Mouse (Mus musculus) forebrain, embryonic 10.5 days (tissue): ENCODE measurements at regions not wholly inside any gene's neighbourhood (a gene's known extent, or its start where the extent isn't known, plus 50 kb on each side); places are given as distances from the start of the nearest gene placed in this dataset.

Experiments used
- DNase-seq: peaks from one replicate; pipeline ENCODE4 v3.0.0-alpha.2; 2017; ENCODE audit warnings: low spot score; ENCODE audit errors: extremely low spot score
- H3K27ac ChIP-seq: fragments of 300-500 bp; sonication (generic); 2 replicates; pipeline ENCODE4 v1.5.1; 2016; ENCODE audit warnings: mild to moderate bottlenecking
- H3K27me3 ChIP-seq: fragments of 300-500 bp; sonication (generic); 2 replicates; pipeline ENCODE4 v1.6.1; 2016; ENCODE audit warnings: mild to moderate bottlenecking; ENCODE audit not compliant: poor library complexity, severe bottlenecking
- H3K36me3 ChIP-seq: fragments of 300-500 bp; sonication (generic); replicated peaks from 2 replicates; pipeline ENCODE4 v1.6.1; 2016; ENCODE audit warnings: mild to moderate bottlenecking, moderate library complexity
- H3K4me1 ChIP-seq: fragments of 300-500 bp; sonication (generic); 2 replicates; pipeline ENCODE4 v1.6.1; 2016
- H3K4me3 ChIP-seq: fragments of 300-500 bp; sonication (generic); 2 replicates; pipeline ENCODE4 v1.5.1; 2016; ENCODE audit warnings: mild to moderate bottlenecking, moderate library complexity
- H3K9me3 ChIP-seq: fragments of 300-500 bp; sonication (generic); 2 replicates; pipeline ENCODE4 v1.6.1; 2016; ENCODE audit warnings: mild to moderate bottlenecking, moderate library complexity
- WGBS: fragments of 180-500 bp; shearing (Covaris S2); methylation state at CpG from one replicate; pipeline ENCODE4 v1.1.7; 2016; 5-methylcytosine and 5-hydroxymethylcytosine counted together

DNA sequence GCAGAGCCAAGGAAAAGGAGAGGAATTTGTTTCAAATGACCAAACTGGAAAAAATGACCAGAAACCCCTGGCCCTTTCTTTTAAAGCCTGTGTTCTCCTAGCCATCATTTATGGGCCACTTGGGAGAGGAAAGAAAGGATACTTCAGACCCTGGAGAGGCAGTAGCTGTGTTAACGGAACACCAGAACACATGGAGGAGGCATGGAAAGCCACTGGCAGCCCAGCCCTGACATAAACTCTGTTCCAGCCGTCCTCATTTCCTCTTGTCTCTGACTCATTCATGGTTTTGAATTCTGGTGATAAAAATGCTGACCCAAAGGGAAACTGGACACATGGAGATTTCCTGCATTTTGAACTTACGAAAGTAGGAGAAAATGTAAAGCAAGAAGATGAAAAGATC, 295.9 kb downstream of the Fat4 start:
- Histone ChIP-seq H3K4me1 (no peaks in the 10 kb centered on the region), H3K36me3 (no peaks in the 10 kb centered on the region), H3K9me3 (peaks cover 22% of the 10 kb centered on the region; the same call in 1 of the 2 replicates), H3K27me3 (no peaks in the 10 kb centered on the region), H3K4me3 (no peak overlapping the region), H3K27ac (no peak overlapping the region)
- no peak for DNase-seq
- 85% methylated on average over 3 of the region's 3 CpGs for WGBS

DNA sequence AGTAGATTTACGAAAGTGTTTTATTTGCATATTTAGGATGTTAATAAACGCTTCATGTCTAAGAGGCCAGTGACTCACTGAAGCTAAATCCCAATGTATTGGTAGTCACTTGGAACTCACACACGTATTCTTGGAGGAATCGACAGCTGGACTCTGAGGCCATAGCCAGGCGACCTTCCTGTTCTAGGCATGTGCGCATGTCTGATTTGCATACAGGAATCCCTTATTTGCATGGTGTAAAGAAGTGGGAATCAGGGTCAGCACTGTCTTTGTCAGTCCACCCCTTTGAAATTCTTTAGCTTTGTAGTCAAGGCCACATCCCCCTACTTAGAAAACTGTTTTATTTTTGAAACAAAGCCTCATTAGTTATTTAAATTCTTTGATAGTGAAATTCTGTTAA, 308.4 kb downstream of the Fat4 start:
- Histone ChIP-seq H3K36me3 (no peaks in the 10 kb centered on the region), H3K27ac (no peak overlapping the region), H3K4me3 (no peak overlapping the region), H3K9me3 (no peaks in the 10 kb centered on the region), H3K27me3 (no peaks in the 10 kb centered on the region), H3K4me1 (no peaks in the 10 kb centered on the region)
- WGBS, result 90% methylated on average over 6 of the region's 6 CpGs
- DNase-seq, result no peak

GRCm38 (mm10) chr3:39202662-39203061, 315.9 kb downstream of the Fat4 start:
- Histone ChIP-seq H3K9me3 (no peaks in the 10 kb centered on the region; the same call in 1 of the 2 replicates), H3K27me3 (no peaks in the 10 kb centered on the region), H3K27ac (no peak overlapping the region), H3K36me3 (no peaks in the 10 kb centered on the region), H3K4me1 (no peaks in the 10 kb centered on the region), H3K4me3 (no peak overlapping the region)
- no peak for DNase-seq
- 72% methylated on average over 7 of the region's 7 CpGs for WGBS

GRCm38 (mm10) chr3:39208651-39209050, 321.9 kb downstream of the Fat4 start:
- Histone ChIP-seq H3K4me3 (no peak overlapping the region), H3K27me3 (no peaks in the 10 kb centered on the region), H3K27ac (no peak overlapping the region), H3K36me3 (no peaks in the 10 kb centered on the region), H3K4me1 (no peaks in the 10 kb centered on the region), H3K9me3 (no peaks in the 10 kb centered on the region)
- 95% methylated on average over 1 of the region's 1 CpGs for WGBS
- no peak for DNase-seq

DNA sequence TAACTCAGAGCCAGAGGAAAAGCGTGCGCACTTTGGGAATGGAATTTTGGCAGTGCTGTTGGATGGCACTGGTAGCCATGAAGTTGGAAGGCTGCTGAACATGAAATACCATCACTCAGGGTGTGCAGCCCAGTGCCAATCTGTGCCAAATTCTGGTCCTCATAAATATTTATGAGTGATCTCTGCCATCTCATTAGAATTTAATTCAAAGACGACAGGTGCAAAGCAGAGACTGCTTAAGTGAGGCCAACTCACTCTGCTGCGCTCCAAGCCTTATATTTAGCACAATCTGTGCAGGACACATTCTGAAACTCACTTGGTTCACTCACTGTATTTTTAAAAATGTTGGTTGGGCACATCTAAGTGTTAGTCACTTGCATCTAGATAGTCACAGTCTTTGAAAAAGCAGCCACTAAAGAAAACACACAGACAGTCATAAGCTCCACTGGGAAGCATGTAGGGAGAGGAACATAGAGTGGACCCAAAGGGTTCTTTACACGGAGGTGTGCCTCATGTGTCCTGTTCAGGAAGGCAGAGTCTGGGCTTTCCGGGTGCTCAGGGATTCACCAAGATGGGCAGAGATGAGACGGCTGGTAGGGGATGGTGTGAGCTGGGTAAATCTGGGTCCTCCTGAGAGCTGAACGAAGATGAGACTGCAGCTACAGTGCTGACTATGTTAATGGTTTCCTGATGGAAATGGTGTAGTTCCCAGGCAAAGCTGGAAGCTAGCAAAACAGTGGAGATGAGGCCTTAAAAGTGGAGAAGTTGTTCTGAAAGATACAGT, 322.8 kb downstream of the Fat4 start:
- DNase-seq, result no peak
- 86% methylated on average over 8 of the region's 8 CpGs for WGBS
- Histone ChIP-seq H3K36me3 (no peaks in the 10 kb centered on the region), H3K4me3 (no peak overlapping the region), H3K27me3 (no peaks in the 10 kb centered on the region), H3K27ac (no peak overlapping the region), H3K4me1 (no peaks in the 10 kb centered on the region), H3K9me3 (no peaks in the 10 kb centered on the region)

DNA sequence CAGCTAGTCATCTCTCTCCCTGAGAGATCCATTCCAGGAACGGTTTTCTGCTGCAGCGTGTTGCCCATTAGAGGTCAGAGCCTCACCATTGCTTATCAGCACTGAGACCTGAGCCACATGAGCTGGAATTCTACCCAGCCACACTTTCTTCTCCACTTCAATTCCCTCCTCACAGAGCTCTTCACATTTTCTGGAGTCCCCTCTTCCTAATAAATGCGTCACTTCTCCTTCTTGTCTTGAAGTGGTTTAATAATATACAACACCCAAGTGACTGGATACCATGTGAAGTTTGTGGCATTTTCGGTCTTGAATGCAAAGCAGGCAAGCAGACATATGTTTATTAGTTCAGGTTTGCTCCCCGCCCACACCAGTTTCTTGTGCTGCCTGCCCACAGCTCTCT, 324.9 kb downstream of the Fat4 start:
- Histone ChIP-seq H3K27ac (no peak overlapping the region), H3K36me3 (no peaks in the 10 kb centered on the region), H3K4me1 (no peaks in the 10 kb centered on the region), H3K9me3 (no peaks in the 10 kb centered on the region), H3K27me3 (no peaks in the 10 kb centered on the region), H3K4me3 (no peak overlapping the region)
- no peak for DNase-seq
- WGBS, result 86% methylated on average over 5 of the region's 5 CpGs

GRCm38 (mm10) chr3:39220011-39220706, 333.4 kb downstream of the Fat4 start:
- WGBS, result 25% methylated on average over 10 of the region's 10 CpGs
- no peaks in the 10 kb centered on the region for H3K27me3 ChIP-seq
- DNase-seq, result peak; percentile 57
- peak overlapping the region; percentile 32 for H3K4me3 ChIP-seq
- H3K36me3 ChIP-seq, result no peaks in the 10 kb centered on the region
- peak overlapping the region; percentile 83 for H3K27ac ChIP-seq
- no peaks in the 10 kb centered on the region for H3K9me3 ChIP-seq
- H3K4me1 ChIP-seq, result peaks cover 13% of the 10 kb centered on the region

DNA sequence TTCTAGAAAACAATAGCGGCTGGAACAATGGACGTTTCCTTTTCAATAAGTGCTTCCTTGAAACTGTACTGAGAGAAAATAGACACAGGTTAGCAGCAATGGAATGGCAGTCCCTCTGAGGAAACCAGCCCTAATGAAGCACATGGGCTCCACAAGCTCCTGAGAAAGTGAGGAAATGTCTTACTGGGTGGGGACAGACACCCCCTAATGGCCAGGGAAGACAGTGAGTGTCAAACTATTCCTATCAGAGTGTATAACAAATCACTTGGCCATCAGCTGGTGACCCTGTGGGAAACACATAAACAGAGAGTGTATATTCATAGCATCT, 333.9 kb downstream of the Fat4 start:
- no peaks in the 10 kb centered on the region for H3K36me3 ChIP-seq
- WGBS, result 30% methylated on average over 2 of the region's 2 CpGs
- no peak for DNase-seq
- no peak overlapping the region for H3K4me3 ChIP-seq
- H3K27ac ChIP-seq, result peak overlapping the region; percentile 83
- H3K9me3 ChIP-seq, result no peaks in the 10 kb centered on the region
- H3K4me1 ChIP-seq, result peaks cover 13% of the 10 kb centered on the region
- H3K27me3 ChIP-seq, result no peaks in the 10 kb centered on the region

GRCm38 (mm10) chr3:39222059-39222458, 335.3 kb downstream of the Fat4 start:
- Histone ChIP-seq H3K4me1 (peaks cover 13% of the 10 kb centered on the region), H3K27ac (no peak overlapping the region), H3K4me3 (no peak overlapping the region), H3K27me3 (no peaks in the 10 kb centered on the region), H3K9me3 (no peaks in the 10 kb centered on the region), H3K36me3 (no peaks in the 10 kb centered on the region)
- DNase-seq, result no peak
- 96% methylated on average over 4 of the region's 4 CpGs for WGBS

DNA sequence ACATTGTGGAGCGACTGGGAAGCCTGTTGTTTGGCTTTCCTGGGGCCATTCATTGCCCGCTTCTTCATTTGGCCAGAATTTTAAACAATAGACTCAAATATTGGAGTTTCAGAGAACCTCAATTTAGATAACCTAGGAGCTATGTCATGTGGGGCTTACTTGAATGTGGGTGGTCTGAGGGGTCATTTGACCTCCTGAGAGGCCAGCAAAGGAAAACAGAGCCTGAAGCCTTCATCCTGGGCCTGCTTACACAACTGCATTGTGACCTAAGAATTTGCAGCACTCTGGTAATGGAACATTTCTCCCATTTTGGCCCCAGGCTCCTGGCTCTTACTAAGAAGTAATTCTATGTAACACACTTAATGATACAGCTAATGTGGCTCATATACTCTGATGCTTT, 348.2 kb downstream of the Fat4 start:
- peaks cover 4% of the 10 kb centered on the region; the same call in 1 of the 2 replicates for H3K4me1 ChIP-seq
- no peaks in the 10 kb centered on the region for H3K36me3 ChIP-seq
- H3K27me3 ChIP-seq, result no peaks in the 10 kb centered on the region
- no peaks in the 10 kb centered on the region for H3K9me3 ChIP-seq
- DNase-seq, result no peak
- H3K4me3 ChIP-seq, result no peak overlapping the region
- no peak overlapping the region for H3K27ac ChIP-seq
- WGBS, result 68% methylated on average over 2 of the region's 2 CpGs

DNA sequence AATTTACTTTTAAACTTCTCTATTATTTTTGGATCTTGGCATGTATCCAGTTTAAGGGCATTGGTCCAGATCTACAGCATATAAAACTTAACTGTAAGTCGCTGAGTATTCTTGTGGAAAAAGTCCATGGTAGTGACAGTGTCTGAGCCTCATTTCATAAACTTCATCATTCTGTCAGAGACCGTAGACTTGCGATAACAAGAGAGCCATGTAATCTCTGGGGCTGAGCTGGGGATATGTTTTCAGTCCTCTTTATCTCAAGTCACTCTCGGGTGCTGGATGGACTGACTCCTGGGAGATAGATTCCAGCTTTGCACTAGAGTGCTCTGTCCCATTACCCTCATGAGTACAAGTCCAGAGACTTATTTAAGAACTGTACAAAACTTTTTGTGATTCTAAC, 362.0 kb downstream of the Fat4 start:
- 87% methylated on average over 4 of the region's 4 CpGs for WGBS
- no peaks in the 10 kb centered on the region for H3K36me3 ChIP-seq
- no peak for DNase-seq
- H3K4me1 ChIP-seq, result peaks cover 6% of the 10 kb centered on the region; the same call in 1 of the 2 replicates
- H3K9me3 ChIP-seq, result no peaks in the 10 kb centered on the region
- no peak overlapping the region for H3K4me3 ChIP-seq
- no peak overlapping the region; the same call in 1 of the 2 replicates for H3K27ac ChIP-seq
- no peaks in the 10 kb centered on the region for H3K27me3 ChIP-seq

DNA sequence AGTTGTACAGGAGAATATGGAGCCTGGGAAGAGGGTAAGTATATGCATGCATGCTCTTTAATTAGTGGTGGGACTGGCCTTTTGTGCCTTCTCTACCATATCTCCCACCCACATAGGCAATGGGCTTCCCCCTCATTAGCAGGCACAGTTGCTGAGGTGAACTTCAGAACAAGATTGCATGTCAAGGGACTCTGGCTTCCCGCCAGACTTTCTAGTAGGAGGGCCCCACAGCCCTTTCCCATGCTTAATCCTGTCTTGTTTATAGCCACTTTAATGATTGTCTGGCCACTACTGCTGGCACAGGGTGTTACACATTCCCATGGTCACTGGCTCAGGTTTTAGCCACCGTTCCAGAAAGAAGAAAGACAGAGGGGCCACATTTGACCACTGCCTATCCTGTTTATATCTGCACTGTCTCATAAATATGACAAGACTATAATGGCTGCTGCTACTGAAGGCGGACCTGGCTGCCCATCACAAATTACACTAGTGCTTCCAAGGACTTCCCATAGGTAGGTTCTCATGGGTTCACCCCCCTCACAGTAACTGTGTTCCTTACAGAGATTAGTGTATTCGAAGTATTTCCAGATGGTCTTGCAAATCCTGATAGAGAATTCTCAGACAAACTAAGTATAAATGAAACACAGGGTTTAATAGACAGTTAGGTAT, 362.6 kb downstream of the Fat4 start:
- Histone ChIP-seq H3K4me1 (peaks cover 6% of the 10 kb centered on the region; the same call in 1 of the 2 replicates), H3K27ac (peak overlapping the region; percentile 44; the same call in 1 of the 2 replicates), H3K36me3 (no peaks in the 10 kb centered on the region), H3K27me3 (no peaks in the 10 kb centered on the region), H3K4me3 (no peak overlapping the region), H3K9me3 (no peaks in the 10 kb centered on the region)
- 83% methylated on average over 4 of the region's 4 CpGs for WGBS
- no peak for DNase-seq

DNA sequence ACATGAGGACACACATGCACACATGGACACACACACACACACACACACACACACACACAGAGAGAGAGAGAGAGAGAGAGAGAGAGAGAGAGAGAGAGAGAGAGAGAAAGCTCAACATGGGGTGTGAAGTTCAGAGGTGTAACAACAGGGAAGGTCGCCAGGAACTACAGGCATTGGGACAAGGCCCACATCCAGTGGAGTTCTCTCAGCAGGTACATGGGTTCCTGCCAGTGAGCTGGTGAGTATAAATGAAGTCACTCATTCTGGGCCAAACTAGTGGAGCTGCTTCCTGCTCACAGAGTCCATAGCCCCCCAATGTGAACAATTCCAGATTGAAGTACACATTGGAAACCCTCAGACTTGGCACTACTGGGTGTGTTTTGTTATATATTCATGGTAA, 366.3 kb downstream of the Fat4 start:
- Histone ChIP-seq H3K36me3 (no peaks in the 10 kb centered on the region), H3K27me3 (no peaks in the 10 kb centered on the region), H3K4me3 (no peak overlapping the region), H3K9me3 (no peaks in the 10 kb centered on the region), H3K27ac (no peak overlapping the region), H3K4me1 (peaks cover 6% of the 10 kb centered on the region; the same call in 1 of the 2 replicates)
- no peak for DNase-seq
- 95% methylated on average over 1 of the region's 1 CpGs for WGBS
